Mouse (Mus musculus) stomach, embryonic 16.5 days (tissue): ENCODE results near the gene Ciart. TPM values are rescaled to one million over a fixed set of nuclear protein-coding genes. Genes with fewer than 3 reads are reported as not detected.
"Not testable (repeated sequence)": the region's sequence is repeated elsewhere in the genome, so short reads cannot be mapped to it uniquely, and the experiment has no call there.

ENCODE experiments used
- ATAC-seq: fragments of 200-750 bp; cut with Nextera tagmentation; 2 replicates; pipeline ENCODE4 v1.8.0; 2017; ENCODE audit warnings: moderate number of reproducible peaks, moderate TSS enrichment; ENCODE audit not compliant: insufficient read depth, low FRiP score
- H3K27ac ChIP-seq: fragments of 300-500 bp; sonication (generic); 2 replicates; pipeline ENCODE4 v1.5.1; 2014; ENCODE audit warnings: low read length
- H3K27me3 ChIP-seq: fragments of 300-500 bp; sonication (generic); 2 replicates; pipeline ENCODE4 v1.6.1; 2014; ENCODE audit warnings: low read length, control low read depth, mixed read lengths; ENCODE audit not compliant: control insufficient read depth, insufficient read depth
- H3K36me3 ChIP-seq: fragments of 300-500 bp; sonication (generic); 2 replicates; pipeline ENCODE4 v1.6.1; 2014; ENCODE audit warnings: low read length; ENCODE audit not compliant: control insufficient read depth, insufficient read depth
- H3K4me1 ChIP-seq: fragments of 300-500 bp; sonication (generic); 2 replicates; pipeline ENCODE4 v1.6.1; 2014; ENCODE audit warnings: low read length, control low read depth, mixed read lengths; ENCODE audit not compliant: control insufficient read depth, insufficient read depth
- H3K4me2 ChIP-seq: fragments of 300-500 bp; sonication (generic); 2 replicates; pipeline ENCODE4 v1.6.1; 2014; ENCODE audit warnings: low read depth, low read length, mixed read lengths
- H3K4me3 ChIP-seq: fragments of 300-500 bp; sonication (generic); replicated peaks from 2 replicates; pipeline ENCODE4 v1.5.1; 2014; ENCODE audit warnings: mild to moderate bottlenecking, low read length
- H3K9ac ChIP-seq: fragments of 300-500 bp; sonication (generic); 2 replicates; pipeline ENCODE4 v1.6.1; 2014; ENCODE audit warnings: low read length
- H3K9me3 ChIP-seq: fragments of 300-500 bp; sonication (generic); replicated peaks from 2 replicates; pipeline ENCODE4 v1.6.1; 2016; ENCODE audit warnings: low read length, control low read depth; ENCODE audit not compliant: control insufficient read depth
- whole genome bisulfite sequencing: fragments of 180-500 bp; shearing (Covaris S2); extraction: QIAGEN DNeasy Blood & Tissue Kit; methylation state at CpG from one replicate; pipeline ENCODE4 v1.1.7; 2014; 5-methylcytosine and 5-hydroxymethylcytosine counted together
- polyA plus RNA-seq: library from polyadenylated mRNA; unstranded; fragments of >200 nt; fragmentation: Nextera tagmentation; extraction: Ambion mirVana; gene quantifications from 2 replicates; pipeline ENCODE4 v1.2.1, GENCODE M21; 2015

Gene Ciart
- polyA plus RNA-seq, 1 experiment from 2014 or later: 5.2 TPM

GRCm38 (mm10) chr3:95923429-95923828, 41.4 kb upstream of the Ciart start:
- H3K9ac ChIP-seq, H3K9me3 ChIP-seq, ATAC-seq, H3K4me1 ChIP-seq, H3K27me3 ChIP-seq, H3K4me2 ChIP-seq, H3K27ac ChIP-seq, H3K36me3 ChIP-seq, H3K4me3 ChIP-seq: not testable (repeated sequence)
- 88% methylated on average over 7 of the region's 7 CpGs for WGBS

DNA sequence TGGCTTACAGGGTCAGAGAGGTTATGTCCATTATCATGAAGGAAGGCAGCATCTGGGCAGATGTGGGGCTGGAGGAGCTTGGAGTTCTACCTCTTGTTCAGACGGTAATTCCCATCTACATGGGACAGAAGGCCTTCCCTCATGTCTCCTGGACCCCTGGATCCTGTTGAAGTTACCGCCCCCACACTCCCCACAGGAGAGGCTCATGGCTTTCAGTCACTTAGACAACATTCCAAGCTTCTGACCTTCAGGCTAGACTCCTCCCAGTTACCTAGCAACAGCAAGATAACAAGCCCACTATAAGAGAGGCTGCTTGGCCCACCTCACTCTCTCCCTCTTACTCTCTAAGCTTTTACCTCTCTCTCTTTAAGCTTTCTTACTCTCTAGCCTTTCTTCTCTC, 38.5 kb upstream of the Ciart start:
- 54% methylated on average over 2 of the region's 2 CpGs for WGBS
- ATAC-seq: not testable (repeated sequence)

DNA sequence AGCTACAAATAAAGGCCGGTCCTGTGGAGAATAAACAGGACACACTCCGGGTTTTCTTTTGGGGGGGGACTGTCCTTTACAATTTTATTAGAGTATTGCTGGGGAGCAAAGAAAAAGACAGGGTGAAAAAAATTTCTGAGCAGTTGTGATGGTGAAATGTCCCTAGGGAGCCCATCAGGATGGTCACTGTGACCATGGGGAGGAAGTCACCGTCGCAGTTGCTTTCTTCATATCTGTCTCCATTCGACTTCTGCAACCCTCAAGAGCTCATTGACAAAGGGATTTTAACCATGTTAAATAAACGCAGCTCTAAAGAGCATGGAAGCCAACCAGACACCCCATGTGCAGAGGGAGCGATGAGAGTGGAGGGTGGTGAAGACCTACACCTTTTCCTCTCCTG, 34.7 kb upstream of the Ciart start:
- Histone ChIP-seq H3K27ac (no peak overlapping the region), H3K4me1 (no peaks in the 10 kb centered on the region), H3K27me3 (no peaks in the 10 kb centered on the region), H3K4me2 (no peak overlapping the region), H3K36me3 (no peaks in the 10 kb centered on the region), H3K9me3 (no peaks in the 10 kb centered on the region), H3K4me3 (no peak overlapping the region), H3K9ac (no peak overlapping the region)
- ATAC-seq: no peak
- WGBS: 65% methylated on average over 7 of the region's 7 CpGs

More for the DNA sequence above, 38.5 kb upstream of the Ciart start:
- H3K4me2 ChIP-seq, H3K9me3 ChIP-seq, H3K27me3 ChIP-seq, H3K36me3 ChIP-seq, H3K4me3 ChIP-seq, H3K9ac ChIP-seq, H3K27ac ChIP-seq, H3K4me1 ChIP-seq: not testable (repeated sequence)

DNA sequence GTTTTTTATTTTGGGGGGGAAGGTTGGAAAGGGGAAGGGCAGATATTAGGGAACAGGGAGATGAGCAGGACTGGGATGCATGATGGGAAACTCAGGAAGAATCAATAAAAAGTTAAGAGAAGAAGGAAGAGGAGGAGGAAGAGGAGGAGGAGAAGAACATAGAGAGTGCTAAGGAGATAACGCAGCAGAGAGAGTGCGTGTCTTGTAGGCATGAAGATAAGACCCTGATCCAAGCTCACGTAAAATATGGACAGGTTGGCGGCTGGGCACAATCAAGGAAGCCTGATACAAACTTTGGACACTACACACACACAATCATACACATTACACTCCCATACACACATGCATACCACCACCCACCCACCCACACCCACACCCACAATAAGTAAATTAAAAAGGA, 32.7 kb upstream of the Ciart start:
- H3K4me3 ChIP-seq: no peak overlapping the region
- no peak overlapping the region for H3K27ac ChIP-seq
- H3K27me3 ChIP-seq: no peaks in the 10 kb centered on the region
- WGBS: 90% methylated on average over 4 of the region's 4 CpGs
- no peaks in the 10 kb centered on the region for H3K9me3 ChIP-seq
- no peak overlapping the region for H3K4me2 ChIP-seq
- ATAC-seq: no peak
- no peak overlapping the region for H3K9ac ChIP-seq
- no peaks in the 10 kb centered on the region for H3K4me1 ChIP-seq
- H3K36me3 ChIP-seq: no peaks in the 10 kb centered on the region

- 43% methylated on average over 4 of the region's 4 CpGs for WGBS
- H3K9ac ChIP-seq: no peak overlapping the region
- H3K9me3 ChIP-seq: no peaks in the 10 kb centered on the region
- H3K4me1 ChIP-seq: peaks cover 17% of the 10 kb centered on the region
- H3K27ac ChIP-seq: no peak overlapping the region
- H3K4me3 ChIP-seq: no peak overlapping the region
- ATAC-seq: no peak
- H3K27me3 ChIP-seq: no peaks in the 10 kb centered on the region
- H3K4me2 ChIP-seq: no peak overlapping the region
- no peaks in the 10 kb centered on the region for H3K36me3 ChIP-seq
Observed at GRCm38 (mm10) chr3:95907613-95908012, 25.6 kb upstream of the Ciart start.

GRCm38 (mm10) chr3:95906860-95907259, 24.8 kb upstream of the Ciart start:
- ATAC-seq: no peak
- no peak overlapping the region for H3K27ac ChIP-seq
- under 1% methylated on average over 12 of the region's 12 CpGs for WGBS
- no peaks in the 10 kb centered on the region for H3K9me3 ChIP-seq
- H3K4me2 ChIP-seq: peak overlapping the region; percentile 61
- no peaks in the 10 kb centered on the region for H3K36me3 ChIP-seq
- peak overlapping the region; percentile 24 for H3K4me3 ChIP-seq
- H3K9ac ChIP-seq: no peak overlapping the region
- H3K27me3 ChIP-seq: no peaks in the 10 kb centered on the region
- peaks cover 17% of the 10 kb centered on the region for H3K4me1 ChIP-seq

GRCm38 (mm10) chr3:95905940-95906492, 24.0 kb upstream of the Ciart start:
- ATAC-seq: 0 out of 2 replicates have a peak, but pooled peaks have one; percentile 35
- Histone ChIP-seq H3K9me3 (no peaks in the 10 kb centered on the region), H3K4me2 (peak overlapping the region; percentile 61), H3K27ac (no peak overlapping the region), H3K36me3 (no peaks in the 10 kb centered on the region), H3K27me3 (no peaks in the 10 kb centered on the region), H3K4me3 (peak overlapping the region; percentile 39), H3K4me1 (peaks cover 17% of the 10 kb centered on the region), H3K9ac (no peak overlapping the region)
- WGBS: 1% methylated on average over 12 of the region's 12 CpGs

DNA sequence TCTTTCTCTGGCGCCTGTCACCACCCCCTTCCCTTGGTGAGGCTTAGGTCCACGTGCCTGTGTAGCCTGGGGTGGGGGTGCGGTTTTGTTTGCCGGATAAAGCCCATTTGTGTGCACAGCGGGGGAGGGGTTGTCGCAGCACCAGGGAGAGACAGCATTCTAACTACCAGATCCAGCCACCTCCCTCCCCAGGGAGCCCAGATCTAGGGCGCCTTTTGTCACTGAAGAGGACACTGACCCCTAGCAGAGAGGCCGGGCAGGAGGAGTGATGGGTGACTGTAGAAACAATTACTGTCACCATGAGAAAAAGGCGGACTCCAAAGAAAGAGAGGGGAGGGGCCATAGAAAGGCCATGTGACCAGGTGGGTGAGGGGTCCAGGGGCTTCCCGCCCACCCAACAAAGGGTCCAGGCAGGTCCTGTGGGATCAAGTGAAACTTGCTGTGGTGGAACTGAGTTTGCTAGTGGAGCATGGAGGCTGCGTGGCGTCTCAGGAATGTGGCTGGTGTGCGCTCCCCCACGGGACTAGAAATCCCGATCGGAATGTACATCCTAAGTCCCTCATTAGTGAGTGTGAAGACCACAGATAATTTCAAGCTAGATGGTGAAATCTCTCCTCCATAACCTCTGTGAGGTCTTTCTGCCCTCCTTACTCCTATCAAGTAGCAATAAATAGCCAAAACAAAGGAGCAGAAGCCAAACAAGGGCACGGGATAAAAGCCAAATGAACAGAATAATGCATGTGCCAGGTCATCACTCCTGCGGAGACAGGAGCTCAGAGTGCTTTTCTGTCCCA, 23.3 kb upstream of the Ciart start:
- H3K36me3 ChIP-seq: no peaks in the 10 kb centered on the region
- 1% methylated on average over 18 of the region's 18 CpGs for WGBS
- H3K9me3 ChIP-seq: no peaks in the 10 kb centered on the region
- H3K27me3 ChIP-seq: no peaks in the 10 kb centered on the region
- H3K4me3 ChIP-seq: peak overlapping the region; percentile 39
- H3K4me2 ChIP-seq: peak overlapping the region; percentile 61
- no peak overlapping the region for H3K27ac ChIP-seq
- no peak; the same call in 1 of the 2 replicates for ATAC-seq
- peak overlapping the region; percentile 50 for H3K9ac ChIP-seq
- H3K4me1 ChIP-seq: peaks cover 17% of the 10 kb centered on the region

GRCm38 (mm10) chr3:95904568-95904967, 22.5 kb upstream of the Ciart start, which contains the start of gene Car14:
Gene Car14, minus strand, starts transcription at chr3:95904691.
- peaks cover 17% of the 10 kb centered on the region for H3K4me1 ChIP-seq
- peak; percentile 31; the same call in 1 of the 2 replicates for ATAC-seq
- H3K4me2 ChIP-seq: peak within 1 kb of the TSS; percentile 61
- H3K27ac ChIP-seq: no peak within 1 kb of the TSS
- peak within 1 kb of the TSS; percentile 50 for H3K9ac ChIP-seq
- H3K9me3 ChIP-seq: no peaks in the 10 kb centered on the region
- no peaks in the 10 kb centered on the region for H3K27me3 ChIP-seq
- 2% methylated on average over 15 of the region's 15 CpGs for WGBS
- peak within 1 kb of the TSS; percentile 39 for H3K4me3 ChIP-seq
- no peaks in the 10 kb centered on the region for H3K36me3 ChIP-seq
